Comparison of ENCODE assay signal across 8 mouse cellular contexts in genomic region chr16:19982537-19983257, GRCm38 (mm10). TPM values are rescaled to one million over a fixed set of nuclear protein-coding genes. Genes with fewer than 3 reads are reported as not detected.
DNase-seq lines count a peak whose midpoint lies in the region; ATAC-seq and TF ChIP-seq lines count a peak whose summit lies in the region.
"Had no signal": no experiment of that assay in that cellular context is flagged by ENCODE, and none has a peak within 500 bp of the region (broad histone marks: within the 10 kb centered on the region; RNA-seq: fewer than 3 reads in every experiment).

Gene Klhl6, minus strand, starts transcription at chr16:19983037.

- peak within 1 kb of the TSS; percentile 59 to 68 (median 65) for H3K4me3 ChIP-seq in CH12.LX (replicated peaks in 1 of 3; ENCODE audit: low read depth in 2 of 3, low read length in 2 of 3, poor library complexity in 1 of 3)
- peak within 1 kb of the TSS; percentile 55 for H3K4me3 ChIP-seq in heart, embryonic 12.5 days
- H3K4me3 ChIP-seq in kidney, postnatal 0 days (replicated peaks; ENCODE audit: low read depth, low read length): peak within 1 kb of the TSS; percentile 32
- H3K4me3 ChIP-seq in megakaryocyte, embryonic 14.5 days (replicated peaks): peak within 1 kb of the TSS; percentile 96
- H3K4me3 ChIP-seq: embryonic facial prominence, embryonic 15.5 days had no signal

- peak; percentile 51; the same call in 1 of the 2 replicates for TF ChIP-seq EP300 in CH12.LX (IDR thresholded peaks at IDR 0.05; ENCODE audit: low read length)

- no peak within 1 kb of the TSS for H3K27ac ChIP-seq in CH12.LX (ENCODE audit: insufficient read depth, low read depth)
- H3K27ac ChIP-seq in heart, embryonic 12.5 days (ENCODE audit: poor library complexity, severe bottlenecking): peak within 1 kb of the TSS; percentile 93
- peak within 1 kb of the TSS; percentile 82 for H3K27ac ChIP-seq in kidney, postnatal 0 days
- H3K27ac ChIP-seq: embryonic facial prominence, embryonic 15.5 days had no signal

- peak; percentile 69 for DNase-seq in CH12.LX (ENCODE audit: extremely low read depth)
- DNase-seq in adrenal gland, postnatal 25 days: peak; percentile 27
- DNase-seq in kidney, postnatal 0 days (ENCODE audit: low spot score): peak; percentile 88
- DNase-seq in thymus, postnatal 25 days: peak; percentile 79
- no peak for DNase-seq in urinary bladder, adult 2 months (ENCODE audit: low spot score)

- H3K9ac ChIP-seq in CH12.LX (ENCODE audit: insufficient read depth, low read depth): peak within 1 kb of the TSS; percentile 81
- peak within 1 kb of the TSS; percentile 68 for H3K9ac ChIP-seq in heart, embryonic 12.5 days
- 0 out of 2 replicates have a peak within 1 kb of the TSS, but pooled peaks have one; percentile 35 for H3K9ac ChIP-seq in kidney, postnatal 0 days (ENCODE audit: low read depth, low read length)
- H3K9ac ChIP-seq: embryonic facial prominence, embryonic 15.5 days had no signal

- peaks cover 6% of the 10 kb centered on the region; the same call in 1 of the 2 replicates for H3K79me2 ChIP-seq in CH12.LX (replicated peaks; ENCODE audit: control insufficient read depth, extremely low read depth, insufficient read depth, poor library complexity, severe bottlenecking)

- 10% methylated on average over 14 of the region's 14 CpGs for WGBS in heart, embryonic 12.5 days
- 42% methylated on average over 14 of the region's 14 CpGs for WGBS in kidney, postnatal 0 days

- no peak; the same call in 1 of the 2 replicates for TF ChIP-seq RAD21 in CH12.LX (IDR thresholded peaks at IDR 0.05; ENCODE audit: low read depth, low read length)

- ATAC-seq in heart, embryonic 12.5 days (ENCODE audit: insufficient number of reproducible peaks, low FRiP score): peak; percentile 92
- ATAC-seq in kidney, postnatal 0 days (replicated peaks; ENCODE audit: low FRiP score, low read depth): peak; percentile 57; the same call in 1 of the 2 replicates

- H3K9me3 ChIP-seq in CH12.LX (replicated peaks; ENCODE audit: low read length): peaks cover 2% of the 10 kb centered on the region
- H3K9me3 ChIP-seq in heart, embryonic 12.5 days (replicated peaks): peaks cover 5% of the 10 kb centered on the region; the same call in 1 of the 2 replicates
- H3K9me3 ChIP-seq in kidney, postnatal 0 days (replicated peaks; ENCODE audit: low read length): no peaks in the 10 kb centered on the region
- H3K9me3 ChIP-seq in megakaryocyte, embryonic 14.5 days: no peaks in the 10 kb centered on the region
- H3K9me3 ChIP-seq: embryonic facial prominence, embryonic 15.5 days had no signal

- peaks cover 13 to 62% of the 10 kb centered on the region in 2 experiments for H3K4me1 ChIP-seq in CH12.LX (ENCODE audit: control insufficient read depth in 1 of 2, insufficient read depth in 2 of 2)
- peaks cover 17% of the 10 kb centered on the region; the same call in 1 of the 2 replicates for H3K4me1 ChIP-seq in heart, embryonic 12.5 days (replicated peaks)
- H3K4me1 ChIP-seq in kidney, postnatal 0 days (replicated peaks; ENCODE audit: insufficient read depth, low read length): no peaks in the 10 kb centered on the region; the same call in 1 of the 2 replicates
- H3K4me1 ChIP-seq in megakaryocyte, embryonic 14.5 days: peaks cover 48% of the 10 kb centered on the region
- H3K4me1 ChIP-seq: embryonic facial prominence, embryonic 15.5 days had no signal

- dilution Hi-C loops in CH12.LX (cut with MboI; ENCODE audit: extremely low pct_ligation_motif_present, extremely low pct_unique_long_range_greater_than_20kb, low sequenced_read_pairs): no loop called here

- TF ChIP-seq POLR2A in CH12.LX (IDR thresholded peaks at IDR 0.05; ENCODE audit: low read depth, low read length): peak; percentile 75

- in situ Hi-C loops in CH12.LX (cut with MboI; ENCODE audit: low pct_ligation_motif_present, low pct_unique_long_range_greater_than_20kb, low sequenced_read_pairs): no loop called here

- H3K4me2 ChIP-seq in CH12.LX (ENCODE audit: insufficient read depth, low read depth, poor library complexity, severe bottlenecking): peak within 1 kb of the TSS; percentile 99
- H3K4me2 ChIP-seq in heart, embryonic 12.5 days: peak within 1 kb of the TSS; percentile 63
- peak within 1 kb of the TSS; percentile 41 for H3K4me2 ChIP-seq in kidney, postnatal 0 days (ENCODE audit: low read length)
- H3K4me2 ChIP-seq: embryonic facial prominence, embryonic 15.5 days had no signal

- TF ChIP-seq CTCF in CH12.LX (conservative IDR thresholded peaks at IDR 0.05 in 1 of 2, IDR thresholded peaks at IDR 0.05 in 1 of 2; ENCODE audit: low read depth in 2 of 2, low read length in 2 of 2): no peak
- no peak for TF ChIP-seq CTCF in kidney, postnatal 0 days (IDR thresholded peaks at IDR 0.05; ENCODE audit: low read depth)

- no peaks in the 10 kb centered on the region for H3K27me3 ChIP-seq in CH12.LX (replicated peaks)
- no peaks in the 10 kb centered on the region for H3K27me3 ChIP-seq in heart, embryonic 12.5 days (replicated peaks)
- no peaks in the 10 kb centered on the region for H3K27me3 ChIP-seq in kidney, postnatal 0 days (ENCODE audit: insufficient read depth, low read length)
- H3K27me3 ChIP-seq in megakaryocyte, embryonic 14.5 days (replicated peaks): no peaks in the 10 kb centered on the region
- H3K27me3 ChIP-seq: embryonic facial prominence, embryonic 15.5 days had no signal

- H3K36me3 ChIP-seq in CH12.LX (replicated peaks in 1 of 2; ENCODE audit: control insufficient read depth in 1 of 2, insufficient read depth in 1 of 2, low read length in 1 of 2): peaks cover 0 to 5% of the 10 kb centered on the region in 2 experiments
- H3K36me3 ChIP-seq in heart, embryonic 12.5 days: peaks cover 5% of the 10 kb centered on the region; the same call in 1 of the 2 replicates
- no peaks in the 10 kb centered on the region for H3K36me3 ChIP-seq in kidney, postnatal 0 days (ENCODE audit: insufficient read depth, low read length)
- H3K36me3 ChIP-seq in megakaryocyte, embryonic 14.5 days (replicated peaks; ENCODE audit: low read length): peaks cover 34% of the 10 kb centered on the region
- H3K36me3 ChIP-seq: embryonic facial prominence, embryonic 15.5 days had no signal

TF ChIP-seq in CH12.LX, 34 proteins besides CTCF, POLR2A, EP300 and RAD21:
- TF ChIP-seq MYC (IDR thresholded peaks at IDR 0.05; ENCODE audit: low read depth, low read length) (0 out of 2 replicates have a peak, but pooled peaks have one; percentile 33), ETS1 (conservative IDR thresholded peaks at IDR 0.05; ENCODE audit: low read depth, low read length) (peak; percentile 72), MXI1 (IDR thresholded peaks at IDR 0.05; ENCODE audit: low read depth, low read length) (peak; percentile 87), BHLHE40 (IDR thresholded peaks at IDR 0.05; ENCODE audit: low read depth, low read length) (peak; percentile 61), MAX (IDR thresholded peaks at IDR 0.05; ENCODE audit: low read length) (peak; percentile 28; the same call in 1 of the 2 replicates), ELF1 (IDR thresholded peaks at IDR 0.05; ENCODE audit: low read depth, low read length) (peak; percentile 81), USF2 (conservative IDR thresholded peaks at IDR 0.05; ENCODE audit: low read depth, low read length) (peak; percentile 15; the same call in 1 of the 2 replicates), TCF12 (IDR thresholded peaks at IDR 0.05; ENCODE audit: low read depth, low read length) (peak; percentile 74), CHD2 (IDR thresholded peaks at IDR 0.05; ENCODE audit: low read length) (peak; percentile 36; the same call in 1 of the 2 replicates), SIN3A (IDR thresholded peaks at IDR 0.05; ENCODE audit: low read length) (peak; percentile 92), GABPA (IDR thresholded peaks at IDR 0.05; ENCODE audit: insufficient replicate concordance, low read depth, low read length) (no peak), TBP (conservative IDR thresholded peaks at IDR 0.05; ENCODE audit: low read depth, low read length) (peak; percentile 75), MEF2A (IDR thresholded peaks at IDR 0.05; ENCODE audit: borderline replicate concordance, low read depth, low read length) (peak; percentile 52; the same call in 1 of the 2 replicates), IRF4 (IDR thresholded peaks at IDR 0.05; ENCODE audit: low read depth, low read length) (peak; percentile 71; the same call in 1 of the 2 replicates), POLR2AphosphoS2 (IDR thresholded peaks at IDR 0.05; ENCODE audit: low read depth, low read length) (no peak), PAX5 (IDR thresholded peaks at IDR 0.05; ENCODE audit: low read length) (no peak), SMC3 (IDR thresholded peaks at IDR 0.05; ENCODE audit: low read depth, low read length) (no peak), JUN (IDR thresholded peaks at IDR 0.05; ENCODE audit: insufficient read depth, low read depth, low read length) (no peak), UBTF (IDR thresholded peaks at IDR 0.05; ENCODE audit: low read depth, low read length) (no peak), HCFC1 (IDR thresholded peaks at IDR 0.05; ENCODE audit: low read depth, low read length) (peak; percentile 65), NELFE (IDR thresholded peaks at IDR 0.05; ENCODE audit: low read depth, low read length) (peak; percentile 53), MAZ (IDR thresholded peaks at IDR 0.05; ENCODE audit: low read depth, low read length) (0 out of 2 replicates have a peak, but pooled peaks have one; percentile 71)

RNA-seq across cellular contexts. Expression of gene Klhl6, which starts in this region (rescaled TPM):
- 36.9 and 39.2 TPM in 2 replicates for total RNA-seq in CH12.LX (2012; rRNA removed)
- total RNA-seq in CH12.LX (2014; rRNA removed): 66.8 and 71.8 TPM in 2 replicates
- polyA plus RNA-seq in CH12.LX (2012; ENCODE audit: insufficient read length, low read depth): 65.0 and 70.2 TPM in 2 replicates
- total RNA-seq in adrenal gland, postnatal 25 days (2021): 4.4 and 5.7 TPM in 2 replicates
- polyA plus RNA-seq in heart, embryonic 12.5 days (2016; fragmentation: Nextera tagmentation; extraction: Ambion mirVana): 30.0 and 32.5 TPM in 2 replicates
- polyA plus RNA-seq in kidney, postnatal 0 days (2015; fragmentation: Nextera tagmentation; extraction: Ambion mirVana): 12.2 and 16.0 TPM in 2 replicates
- polyA plus RNA-seq in megakaryocyte, embryonic 14.5 days (2012; ENCODE audit: insufficient read depth, low replicate concordance): 1.6 and 16.0 TPM in 2 replicates
- 3.4 and 3.5 TPM in 2 replicates for polyA plus RNA-seq in urinary bladder, adult 2 months (2012; rRNA removed)

Comparison
In these comparisons a context has a peak if more than half of its experiments do, and no peak if none do; other contexts are left out.
1. H3K4me2 ChIP-seq: peak in every context shown above with its lines; median percentile 99 in CH12.LX; 63 in heart, embryonic 12.5 days; 41 in kidney, postnatal 0 days.
2. H3K4me3 ChIP-seq: peak in every context shown above with its lines; median percentile 96 in megakaryocyte, embryonic 14.5 days; 65 in CH12.LX; 55 in heart, embryonic 12.5 days; 32 in kidney, postnatal 0 days.